Mouse (Mus musculus) bone marrow, adult 2 months (tissue): ENCODE data around the gene Fkbp6. TPM values are rescaled to one million over a fixed set of nuclear protein-coding genes. Genes with fewer than 3 reads are reported as not detected.
A peak's percentile ranks its signal among the peaks of the same experiment; 100 is the strongest.

Experiments
- H3K27ac ChIP-seq: fragments of 200-500 bp; 2 replicates; pipeline ENCODE4 v1.5.1; 2012; ENCODE audit warnings: low read depth, mild to moderate bottlenecking, control low read depth, inconsistent platforms, low read length; ENCODE audit not compliant: control insufficient read depth, poor library complexity, insufficient read depth
- H3K4me1 ChIP-seq: fragments of 200-500 bp; 2 replicates; pipeline ENCODE4 v1.6.1; 2011; ENCODE audit warnings: low read length; ENCODE audit not compliant: control insufficient read depth, insufficient read depth
- H3K4me3 ChIP-seq: fragments of 200-500 bp; replicated peaks from 2 replicates; pipeline ENCODE3; 2011; ENCODE audit warnings: mild to moderate bottlenecking, low read depth, low read length, control low read depth; ENCODE audit not compliant: control insufficient read depth
- CTCF ChIP-seq: fragments of 200-500 bp; IDR thresholded peaks from 2 replicates; pipeline ENCODE4 v1.5.1; 2011; ENCODE audit warnings: low read length, control low read depth; ENCODE audit not compliant: control insufficient read depth, insufficient read depth
- POLR2A ChIP-seq: fragments of 200-500 bp; IDR thresholded peaks from 2 replicates; pipeline ENCODE4 v1.6.1; 2011; ENCODE audit warnings: low read depth, mild to moderate bottlenecking, control low read depth, low read length, borderline replicate concordance; ENCODE audit not compliant: control insufficient read depth
- WGBS: fragments of 180-500 bp; shearing (Covaris S2); methylation state at CpG from one replicate; pipeline ENCODE4 v1.1.7; 2018; 5-methylcytosine and 5-hydroxymethylcytosine counted together
- polyA plus RNA-seq: library from polyadenylated mRNA; stranded (reverse); fragments of >200 nt; gene quantifications from 2 replicates; pipeline ENCODE4 v1.2.4, GENCODE M21; 2011; ENCODE audit warnings: low replicate concordance; ENCODE audit not compliant: missing spikeins, insufficient read depth, insufficient read length

The Fkbp6 gene
- polyA plus RNA-seq, 1 experiment: not detected

GRCm38 (mm10) chr5:135306321-135306965, 43.4 kb downstream of the Fkbp6 start:
- H3K27ac ChIP-seq: no peak overlapping the region

GRCm38 (mm10) chr5:135302454-135302853, 47.4 kb downstream of the Fkbp6 start:
- WGBS: 80% methylated on average over 3 of the region's 3 CpGs
- TF ChIP-seq CTCF: no peak
- no peak for TF ChIP-seq POLR2A

More at GRCm38 (mm10) chr5:135306321-135306965, 43.4 kb downstream of the Fkbp6 start:
- TF ChIP-seq POLR2A: no peak
- TF ChIP-seq CTCF: no peak
- Histone ChIP-seq H3K4me1 (no peaks in the 10 kb centered on the region), H3K4me3 (no peak overlapping the region)
- 42% methylated on average over 10 of the region's 10 CpGs for WGBS

DNA sequence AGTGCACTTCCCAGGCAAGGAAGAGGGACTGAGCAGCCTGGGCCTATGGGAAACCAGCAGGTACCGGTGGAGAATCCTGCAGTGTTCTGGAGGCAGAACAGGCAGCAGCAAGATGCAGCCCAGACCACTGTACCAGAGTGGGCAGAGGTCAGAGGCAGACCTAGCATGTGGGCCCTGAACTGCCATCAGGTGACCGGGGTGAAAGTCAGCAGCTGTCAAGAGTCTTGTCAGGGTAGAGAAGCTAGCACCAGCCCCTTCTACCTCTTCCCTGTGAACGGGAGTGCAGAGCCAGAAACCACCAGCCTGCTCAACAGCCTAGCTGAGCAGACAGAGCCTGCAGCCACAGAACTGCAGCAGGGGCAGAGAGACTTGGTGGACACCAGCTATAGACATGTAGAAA, 47.9 kb downstream of the Fkbp6 start:
- 55% methylated on average over 3 of the region's 3 CpGs for WGBS
- Histone ChIP-seq H3K27ac (no peak overlapping the region), H3K4me1 (no peaks in the 10 kb centered on the region), H3K4me3 (no peak overlapping the region)
- TF ChIP-seq CTCF: no peak
- TF ChIP-seq POLR2A: no peak

More at GRCm38 (mm10) chr5:135302454-135302853, 47.4 kb downstream of the Fkbp6 start:
- Histone ChIP-seq H3K4me3 (no peak overlapping the region), H3K27ac (no peak overlapping the region), H3K4me1 (no peaks in the 10 kb centered on the region)

DNA sequence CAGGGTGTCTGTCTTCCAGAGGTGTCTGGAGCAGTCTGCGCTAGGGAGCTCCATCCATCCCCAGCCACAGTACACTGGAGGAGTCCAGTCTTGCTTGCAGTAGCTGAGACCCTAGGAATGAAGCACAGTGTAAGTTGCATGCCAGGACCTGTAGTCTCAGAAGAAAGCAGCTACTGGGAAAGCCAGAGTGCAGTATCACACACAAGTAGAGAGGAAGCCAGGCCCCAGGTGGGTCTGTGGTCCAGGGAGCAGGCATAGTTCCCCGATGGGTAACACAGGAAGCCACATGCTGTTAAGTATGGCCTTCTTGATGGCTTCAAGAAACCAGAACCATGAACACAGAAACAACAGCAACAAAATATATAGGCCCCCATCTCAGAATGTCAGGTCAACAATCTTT, 57.8 kb downstream of the Fkbp6 start:
- TF ChIP-seq CTCF (no peak), POLR2A (no peak)

DNA sequence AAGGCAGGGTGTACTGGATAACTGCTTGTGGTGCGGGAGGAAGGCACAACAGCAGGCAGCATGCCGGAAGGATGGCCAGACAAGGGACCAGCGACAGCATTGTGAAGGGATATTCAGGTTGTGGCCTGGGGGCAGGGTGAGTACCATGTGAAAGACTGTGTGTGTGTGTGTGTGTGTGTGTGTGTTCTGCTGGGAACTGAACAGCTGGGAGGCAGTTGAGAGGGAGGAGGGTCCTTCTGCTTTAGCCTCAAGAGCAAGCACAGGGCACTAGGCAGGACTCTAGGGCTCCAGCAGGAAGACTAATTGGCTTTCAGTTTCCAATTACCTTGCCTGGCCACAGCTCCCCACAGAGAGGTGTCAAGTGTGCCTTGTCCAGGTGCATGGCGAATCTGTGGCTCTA, 58.7 kb downstream of the Fkbp6 start:
- WGBS: 72% methylated on average over 4 of the region's 4 CpGs
- Histone ChIP-seq H3K4me3 (no peak overlapping the region), H3K27ac (no peak overlapping the region), H3K4me1 (no peaks in the 10 kb centered on the region; the same call in 1 of the 2 replicates)
- no peak for TF ChIP-seq CTCF
- TF ChIP-seq POLR2A: no peak

More for the DNA sequence above, 57.8 kb downstream of the Fkbp6 start:
- Histone ChIP-seq H3K4me3 (no peak overlapping the region), H3K4me1 (no peaks in the 10 kb centered on the region; the same call in 1 of the 2 replicates), H3K27ac (no peak overlapping the region)
- 46% methylated on average over 2 of the region's 2 CpGs for WGBS

GRCm38 (mm10) chr5:135290703-135291102, 59.1 kb downstream of the Fkbp6 start:
- Histone ChIP-seq H3K27ac (no peak overlapping the region), H3K4me1 (no peaks in the 10 kb centered on the region; the same call in 1 of the 2 replicates), H3K4me3 (no peak overlapping the region)
- 72% methylated on average over 6 of the region's 6 CpGs for WGBS
- TF ChIP-seq POLR2A (no peak), CTCF (no peak)

DNA sequence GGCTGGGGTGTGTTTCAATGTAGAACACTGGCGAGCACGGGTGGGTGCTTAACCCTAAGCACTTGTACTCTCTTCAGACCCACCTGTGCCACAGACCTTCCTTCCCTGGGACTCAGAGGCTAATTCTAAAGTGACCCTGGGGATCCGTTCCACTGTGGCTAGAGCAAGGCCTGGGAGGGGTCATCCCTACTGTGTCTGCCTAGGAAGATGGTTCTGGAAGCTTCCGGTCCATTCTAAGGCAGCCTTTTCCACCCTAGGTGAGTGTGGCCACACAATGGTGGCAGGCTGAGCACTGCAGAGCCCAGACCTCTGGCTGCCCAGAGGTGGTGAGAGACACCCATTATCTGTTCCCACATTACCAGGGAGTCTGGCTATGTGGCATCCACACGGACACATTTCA, 62.9 kb downstream of the Fkbp6 start:
- Histone ChIP-seq H3K4me1 (no peaks in the 10 kb centered on the region; the same call in 1 of the 2 replicates), H3K4me3 (no peak overlapping the region), H3K27ac (no peak overlapping the region)
- TF ChIP-seq CTCF (no peak), POLR2A (no peak)
- WGBS: 76% methylated on average over 5 of the region's 5 CpGs

GRCm38 (mm10) chr5:135286185-135286584, 63.7 kb downstream of the Fkbp6 start:
- H3K27ac ChIP-seq: no peak overlapping the region
- TF ChIP-seq POLR2A (no peak), CTCF (peak; percentile 87)
- under 1% methylated on average over 6 of the region's 6 CpGs for WGBS

More at GRCm38 (mm10) chr5:135286185-135286584, 63.7 kb downstream of the Fkbp6 start:
- H3K4me3 ChIP-seq: no peak overlapping the region
- no peaks in the 10 kb centered on the region for H3K4me1 ChIP-seq
